Mouse (Mus musculus): Measurements from ENCODE around the gene Ankrd10. TPM values are rescaled to one million over a fixed set of nuclear protein-coding genes. Genes with fewer than 3 reads are reported as not detected.
A peak's percentile ranks its signal among the peaks of the same experiment; 100 is the strongest.
"Not testable (repeated sequence)": the region's sequence is repeated elsewhere in the genome, so short reads cannot be mapped to it uniquely, and the experiment has no call there.

Gene Ankrd10
- polyA plus RNA-seq, 1 experiment from 2014 or later = 77.6 TPM

- ATAC-seq (ENCODE audit: low read depth) (no peak), DNase-seq (ENCODE audit: low spot score) (no peak)
- WGBS = 75% methylated on average over 6 of the region's 6 CpGs
Observed at GRCm38 (mm10) chr8:11572428-11572827, 63.1 kb downstream of the Ankrd10 start.

GRCm38 (mm10) chr8:11571950-11572349, 63.6 kb downstream of the Ankrd10 start:
- DNase-seq (ENCODE audit: low spot score) (no peak), ATAC-seq (ENCODE audit: low read depth) (no peak)
- peaks cover 7% of the 10 kb centered on the region; the same call in 1 of the 2 replicates for H3K36me3 ChIP-seq (ENCODE audit: control insufficient read depth, insufficient read depth, low read length)
- H3K9ac ChIP-seq (ENCODE audit: low read depth, low read length) = no peak overlapping the region
- H3K4me1 ChIP-seq (ENCODE audit: control insufficient read depth, insufficient read depth, low read length) = peaks cover 11% of the 10 kb centered on the region; the same call in 1 of the 2 replicates
- H3K4me3 ChIP-seq (ENCODE audit: low read depth, low read length) = no peak overlapping the region
- no peaks in the 10 kb centered on the region for H3K27me3 ChIP-seq (replicated peaks; ENCODE audit: control insufficient read depth, insufficient read depth, low read length)
- no peaks in the 10 kb centered on the region for H3K9me3 ChIP-seq (ENCODE audit: control insufficient read depth, low read length)
- WGBS = 86% methylated on average over 10 of the region's 10 CpGs
- no peak overlapping the region for H3K4me2 ChIP-seq (ENCODE audit: low read depth, low read length)
- no peak overlapping the region for H3K27ac ChIP-seq (replicated peaks; ENCODE audit: low read depth, low read length)

More at GRCm38 (mm10) chr8:11572428-11572827, 63.1 kb downstream of the Ankrd10 start:
- Histone ChIP-seq H3K27ac (replicated peaks; ENCODE audit: low read depth, low read length) (no peak overlapping the region), H3K9me3 (ENCODE audit: control insufficient read depth, low read length) (no peaks in the 10 kb centered on the region), H3K27me3 (replicated peaks; ENCODE audit: control insufficient read depth, insufficient read depth, low read length) (no peaks in the 10 kb centered on the region), H3K4me2 (ENCODE audit: low read depth, low read length) (no peak overlapping the region), H3K36me3 (ENCODE audit: control insufficient read depth, insufficient read depth, low read length) (0 out of 2 replicates have a peak, but pooled peaks cover 5% of the 10 kb centered on the region), H3K4me1 (ENCODE audit: control insufficient read depth, insufficient read depth, low read length) (peaks cover 11% of the 10 kb centered on the region; the same call in 1 of the 2 replicates), H3K4me3 (ENCODE audit: low read depth, low read length) (no peak overlapping the region), H3K9ac (ENCODE audit: low read depth, low read length) (no peak overlapping the region)

GRCm38 (mm10) chr8:11570742-11571141, 64.8 kb downstream of the Ankrd10 start:
- Histone ChIP-seq H3K27ac (replicated peaks; ENCODE audit: low read depth, low read length) (no peak overlapping the region), H3K9ac (ENCODE audit: low read depth, low read length) (no peak overlapping the region), H3K4me2 (ENCODE audit: low read depth, low read length) (no peak overlapping the region), H3K4me1 (ENCODE audit: control insufficient read depth, insufficient read depth, low read length) (peaks cover 11% of the 10 kb centered on the region; the same call in 1 of the 2 replicates), H3K36me3 (ENCODE audit: control insufficient read depth, insufficient read depth, low read length) (peaks cover 17% of the 10 kb centered on the region; the same call in 1 of the 2 replicates), H3K9me3 (ENCODE audit: control insufficient read depth, low read length) (no peaks in the 10 kb centered on the region), H3K4me3 (ENCODE audit: low read depth, low read length) (no peak overlapping the region), H3K27me3 (replicated peaks; ENCODE audit: control insufficient read depth, insufficient read depth, low read length) (no peaks in the 10 kb centered on the region)
- no peak for ATAC-seq (ENCODE audit: low read depth)
- DNase-seq (ENCODE audit: low spot score) = no peak
- 90% methylated on average over 4 of the region's 4 CpGs for WGBS

- no peak overlapping the region for H3K9ac ChIP-seq (ENCODE audit: low read depth, low read length)
- H3K4me1 ChIP-seq (ENCODE audit: control insufficient read depth, insufficient read depth, low read length) = 0 out of 2 replicates have a peak, but pooled peaks cover 2% of the 10 kb centered on the region
- ATAC-seq (ENCODE audit: low read depth) (0 out of 2 replicates have a peak, but pooled peaks have one; percentile 30), DNase-seq (ENCODE audit: low spot score) (peak; percentile 55)
- 47% methylated on average over 22 of the region's 22 CpGs for WGBS
- H3K36me3 ChIP-seq (ENCODE audit: control insufficient read depth, insufficient read depth, low read length) = peaks cover 30% of the 10 kb centered on the region
- no peak overlapping the region for H3K4me3 ChIP-seq (ENCODE audit: low read depth, low read length)
- no peaks in the 10 kb centered on the region for H3K27me3 ChIP-seq (replicated peaks; ENCODE audit: control insufficient read depth, insufficient read depth, low read length)
- H3K9me3 ChIP-seq (ENCODE audit: control insufficient read depth, low read length) = no peaks in the 10 kb centered on the region
- no peak overlapping the region for H3K4me2 ChIP-seq (ENCODE audit: low read depth, low read length)
- no peak overlapping the region for H3K27ac ChIP-seq (replicated peaks; ENCODE audit: low read depth, low read length)
Observed at GRCm38 (mm10) chr8:11569260-11570097, 66.1 kb downstream of the Ankrd10 start.

GRCm38 (mm10) chr8:11568193-11568592, 67.4 kb downstream of the Ankrd10 start:
- not testable (repeated sequence) for DNase-seq (ENCODE audit: low spot score); H3K4me2 ChIP-seq (ENCODE audit: low read depth, low read length); H3K27ac ChIP-seq (replicated peaks; ENCODE audit: low read depth, low read length); H3K9me3 ChIP-seq (ENCODE audit: control insufficient read depth, low read length); H3K9ac ChIP-seq (ENCODE audit: low read depth, low read length); H3K4me3 ChIP-seq (ENCODE audit: low read depth, low read length); H3K27me3 ChIP-seq (replicated peaks; ENCODE audit: control insufficient read depth, insufficient read depth, low read length); ATAC-seq (ENCODE audit: low read depth); H3K4me1 ChIP-seq (ENCODE audit: control insufficient read depth, insufficient read depth, low read length)
- 85% methylated on average over 2 of the region's 2 CpGs for WGBS
- H3K36me3 ChIP-seq (ENCODE audit: control insufficient read depth, insufficient read depth, low read length) = peaks cover 42% of the 10 kb centered on the region

GRCm38 (mm10) chr8:11564721-11565120, 70.8 kb downstream of the Ankrd10 start:
- Histone ChIP-seq H3K4me1 (ENCODE audit: control insufficient read depth, insufficient read depth, low read length) (no peaks in the 10 kb centered on the region), H3K9ac (ENCODE audit: low read depth, low read length) (no peak overlapping the region), H3K36me3 (ENCODE audit: control insufficient read depth, insufficient read depth, low read length) (peaks cover 55% of the 10 kb centered on the region), H3K4me2 (ENCODE audit: low read depth, low read length) (no peak overlapping the region), H3K4me3 (ENCODE audit: low read depth, low read length) (no peak overlapping the region), H3K27ac (replicated peaks; ENCODE audit: low read depth, low read length) (no peak overlapping the region), H3K27me3 (replicated peaks; ENCODE audit: control insufficient read depth, insufficient read depth, low read length) (no peaks in the 10 kb centered on the region), H3K9me3 (ENCODE audit: control insufficient read depth, low read length) (no peaks in the 10 kb centered on the region)
- DNase-seq (ENCODE audit: low spot score) = no peak
- ATAC-seq (ENCODE audit: low read depth) = no peak
- WGBS = 81% methylated on average over 7 of the region's 7 CpGs

- H3K4me2 ChIP-seq (ENCODE audit: low read depth, low read length) = no peak overlapping the region
- no peak overlapping the region for H3K27ac ChIP-seq (replicated peaks; ENCODE audit: low read depth, low read length)
- H3K9me3 ChIP-seq (ENCODE audit: control insufficient read depth, low read length) = no peaks in the 10 kb centered on the region
- 84% methylated on average over 5 of the region's 5 CpGs for WGBS
- peaks cover 3% of the 10 kb centered on the region for H3K4me1 ChIP-seq (ENCODE audit: control insufficient read depth, insufficient read depth, low read length)
- H3K9ac ChIP-seq (ENCODE audit: low read depth, low read length) = no peak overlapping the region
- H3K4me3 ChIP-seq (ENCODE audit: low read depth, low read length) = no peak overlapping the region
- no peaks in the 10 kb centered on the region for H3K27me3 ChIP-seq (replicated peaks; ENCODE audit: control insufficient read depth, insufficient read depth, low read length)
- DNase-seq (ENCODE audit: low spot score) (no peak), ATAC-seq (ENCODE audit: low read depth) (no peak)
- peaks cover 55% of the 10 kb centered on the region for H3K36me3 ChIP-seq (ENCODE audit: control insufficient read depth, insufficient read depth, low read length)
Observed at GRCm38 (mm10) chr8:11564236-11564635, 71.3 kb downstream of the Ankrd10 start.
